Mouse (Mus musculus) neutrophil, adult 65 days (primary cell): ENCODE measurements around the gene Ogdh. TPM values are rescaled to one million over a fixed set of nuclear protein-coding genes. Genes with fewer than 3 reads are reported as not detected.

ENCODE experiments used
- total RNA-seq: library from RNA; stranded (reverse); gene quantifications from 2 replicates; pipeline ENCODE4 v1.2.4, GENCODE M21; 2023

Ogdh gene
- total RNA-seq, result 112 and 120 TPM in 2 replicates

GRCm38 (mm10) chr11:6291401-6292115 lies at the start of gene Ogdh:
Ogdh (plus strand) TSS chr11:6291633.

DNA sequence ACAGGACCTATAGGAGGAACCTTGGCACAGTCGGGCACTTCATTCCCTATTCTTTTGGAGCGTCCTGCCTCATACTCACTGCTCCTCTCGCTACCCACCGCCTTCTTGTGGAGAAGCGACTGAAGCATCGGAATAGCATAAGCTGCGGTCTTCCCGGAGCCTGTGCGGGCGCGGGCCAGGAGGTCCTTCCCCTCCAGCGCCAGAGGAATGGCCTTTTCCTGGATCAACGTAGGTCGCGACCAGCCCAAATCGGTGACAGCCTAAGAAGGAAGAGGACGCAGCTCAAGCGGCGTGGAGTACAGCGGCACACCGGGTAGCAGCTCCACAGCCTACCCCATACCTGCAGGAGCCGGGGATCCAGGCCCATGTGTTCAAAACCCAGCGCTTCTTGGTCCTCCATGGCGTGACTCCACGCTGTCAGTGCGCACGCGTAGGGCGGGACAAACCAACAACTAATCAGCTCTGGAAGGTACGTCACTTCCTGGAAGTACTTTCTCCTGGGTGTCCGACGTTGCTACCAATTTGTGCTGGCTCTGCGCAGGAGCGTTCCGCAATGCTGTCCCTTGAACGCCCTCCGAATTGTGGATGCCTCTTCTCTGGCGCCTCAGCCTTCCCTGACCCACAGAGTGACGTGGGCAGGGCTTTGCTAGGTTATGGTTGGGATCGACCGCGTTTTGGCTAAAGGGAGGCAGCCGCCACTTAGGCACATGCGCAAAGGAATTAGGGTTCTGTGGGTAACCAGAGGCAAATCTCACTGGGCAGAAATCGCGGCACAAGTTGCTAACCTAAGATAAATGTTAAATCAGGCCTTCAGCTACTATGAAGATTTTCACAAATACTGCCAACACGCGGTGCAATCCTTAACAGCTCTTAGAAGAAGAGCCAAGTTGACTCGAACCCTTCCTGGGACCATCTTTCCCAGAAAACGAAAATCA lies 23.8 kb upstream of the Ogdh start, which contains the start of gene Ddx56:
Ddx56 (minus strand) TSS at position 453 of the 935 bp plus-strand sequence.

DNA sequence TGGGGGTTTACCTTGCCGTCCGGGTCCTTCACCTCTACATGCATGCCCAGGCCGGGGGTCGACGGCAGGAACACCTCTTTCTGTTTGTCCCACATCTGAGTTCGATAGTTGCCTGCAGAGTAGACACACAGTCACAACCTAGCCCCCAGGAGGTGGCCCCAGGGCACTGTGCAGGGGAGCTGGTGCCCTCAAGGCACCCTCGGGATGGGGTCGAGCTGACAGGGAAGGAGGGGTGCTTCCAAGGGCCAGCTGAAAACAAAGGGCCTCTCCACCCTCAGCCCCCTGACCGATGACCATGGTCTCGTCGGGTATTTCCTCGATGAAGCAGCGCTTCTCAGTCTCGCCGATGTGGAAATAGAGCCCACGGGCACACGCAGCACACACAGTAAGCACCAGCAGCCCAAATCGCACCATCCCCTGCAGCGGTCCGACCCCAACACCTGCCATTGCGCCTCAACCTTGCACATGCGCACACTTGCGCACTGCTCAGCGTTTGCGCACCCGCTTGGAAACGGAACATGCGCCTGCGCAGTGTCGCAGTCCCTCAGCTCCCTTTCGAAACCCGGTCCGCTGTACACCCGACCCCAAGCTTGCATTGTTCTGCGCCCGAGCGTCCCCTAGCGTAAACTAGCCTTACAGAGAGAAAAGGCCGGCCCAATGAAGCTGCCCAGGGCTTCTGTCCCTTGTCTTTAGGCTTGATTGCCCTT lies 16.9 kb upstream of the Ogdh start, which contains the start of gene Tmed4:
Tmed4 (minus strand) TSS at position 484 of the 707 bp plus-strand sequence.

DNA sequence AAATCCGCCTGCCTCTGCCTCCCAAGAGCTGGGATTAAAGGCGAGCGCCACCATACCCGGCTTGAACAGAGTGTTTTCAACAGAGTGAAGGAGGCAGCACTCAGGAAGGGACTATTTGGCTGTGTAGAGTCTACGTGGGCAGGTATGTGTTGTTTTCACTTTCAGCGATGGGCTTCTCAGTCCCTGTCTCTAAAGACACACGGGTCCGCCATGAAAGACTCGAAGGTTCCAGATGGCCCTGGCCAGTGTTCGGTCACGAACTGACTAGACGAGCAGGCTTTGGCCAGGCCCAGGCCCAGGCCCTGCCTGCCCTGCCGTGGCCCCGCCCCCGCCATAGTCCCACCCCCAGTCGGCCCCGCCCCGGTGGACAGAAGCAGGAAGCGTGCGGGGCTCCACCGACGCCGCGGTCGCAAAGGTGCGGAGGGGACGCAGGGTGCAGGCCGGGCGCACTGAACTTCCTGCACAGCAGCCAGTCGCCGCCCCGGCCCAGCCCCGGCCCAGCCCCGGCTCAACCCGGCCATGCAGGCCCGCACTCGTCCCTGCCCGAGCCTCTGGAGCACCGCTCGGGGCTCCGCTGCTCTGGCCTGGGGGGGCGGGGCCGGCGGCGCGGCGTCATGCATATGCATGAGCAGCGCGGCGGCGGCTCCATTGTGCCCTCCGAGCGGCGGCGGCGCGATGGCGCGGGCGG lies 97.4 kb downstream of the Ogdh start, which contains the start of gene Zmiz2:
Zmiz2 (plus strand) TSS at position 349 of the 688 bp plus-strand sequence.

Other genes starting within 250 kb of the Ogdh start
- 1.5 TPM in 2 replicates for gene Camk2b, start 225.3 kb upstream of the Ogdh start, total RNA-seq
- 0.25 and 0.28 TPM in 2 replicates for gene A730071L15Rik, start 91.6 kb upstream of the Ogdh start, total RNA-seq
- 26.1 and 32.5 TPM in 2 replicates for gene Nudcd3, start 91.2 kb upstream of the Ogdh start, total RNA-seq
- not detected in 2 replicates for gene Npc1l1, start 61.5 kb upstream of the Ogdh start, total RNA-seq
- 22.4 and 29.5 TPM in 2 replicates for gene Ddx56, start 23.9 kb upstream of the Ogdh start, total RNA-seq
- 20.4 and 24.6 TPM in 2 replicates for gene Tmed4, start 16.8 kb upstream of the Ogdh start, total RNA-seq
- gene Zmiz2, start 97.4 kb downstream of the Ogdh start, total RNA-seq, result 25.9 and 30.2 TPM in 2 replicates
- gene Ppia, start 123.8 kb downstream of the Ogdh start, total RNA-seq, result 641 TPM in 2 replicates
- 90.5 and 90.8 TPM in 2 replicates for gene H2afv, start 152.8 kb downstream of the Ogdh start, total RNA-seq
- 49.4 and 60.3 TPM in 2 replicates for gene Purb, start 184.3 kb downstream of the Ogdh start, total RNA-seq
- gene Myo1g, start 229.3 kb downstream of the Ogdh start, total RNA-seq, result 183 and 225 TPM in 2 replicates